15 mouse cellular contexts compared by ENCODE assay signal in the genomic region with DNA sequence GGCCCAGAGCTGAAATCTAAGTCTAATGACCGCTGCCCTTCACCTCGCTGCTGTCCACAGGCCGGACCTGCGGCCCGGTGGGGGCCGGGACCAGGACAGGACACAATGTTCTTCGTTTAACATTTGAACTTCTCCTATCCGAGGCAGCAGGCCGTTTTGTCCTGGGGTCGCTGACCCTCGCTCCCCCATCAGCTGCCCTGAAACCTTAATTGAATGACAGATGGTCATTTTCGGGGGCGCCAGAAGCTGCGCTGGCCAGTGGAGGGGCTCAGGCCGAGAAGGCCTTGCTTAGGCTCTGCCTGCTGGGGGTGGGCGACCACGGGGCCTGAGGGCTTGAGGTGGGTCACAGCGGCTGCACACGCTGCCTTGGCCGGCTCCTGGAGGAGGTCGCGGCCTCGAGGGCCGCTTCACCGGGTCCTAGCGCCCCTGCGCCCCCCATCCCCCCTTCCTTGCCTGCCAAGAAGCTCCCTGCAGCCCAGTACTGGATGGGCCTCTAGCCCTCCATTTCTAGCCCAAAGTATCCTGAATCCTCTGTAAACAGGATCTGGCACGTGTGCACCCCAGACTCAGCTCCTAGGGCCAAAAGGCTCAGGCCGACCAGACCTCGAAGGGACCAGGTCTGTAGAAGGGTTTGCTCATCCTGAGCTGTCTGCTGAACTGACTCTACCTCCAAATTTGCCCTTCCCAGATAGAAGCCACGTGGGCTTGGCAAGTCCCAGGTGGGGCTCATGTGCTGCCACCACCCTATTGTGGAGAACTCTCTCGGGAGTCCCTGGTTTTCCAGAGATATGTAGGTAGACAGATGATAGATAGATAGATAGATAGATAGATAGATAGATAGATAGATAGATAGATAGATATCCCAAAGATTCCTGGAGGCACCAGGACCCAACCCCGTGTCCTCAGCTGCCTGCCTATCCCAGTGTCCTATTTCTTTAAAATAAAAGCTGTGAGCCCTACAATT. TPM values are rescaled to one million over a fixed set of nuclear protein-coding genes. Genes with fewer than 3 reads are reported as not detected.
DNase-seq lines count a peak whose midpoint lies in the region; ATAC-seq and TF ChIP-seq lines count a peak whose summit lies in the region.
"Had no signal": no experiment of that assay in that cellular context is flagged by ENCODE, and none has a peak within 500 bp of the region (broad histone marks: within the 10 kb centered on the region; RNA-seq: fewer than 3 reads in every experiment).

No protein-coding gene starts in this region.

- no peak for TF ChIP-seq POLR2A in ES-Bruce4 (IDR thresholded peaks at IDR 0.05; ENCODE audit: insufficient read depth, low read length)

- no peak for TF ChIP-seq CTCF in ES-Bruce4 (IDR thresholded peaks at IDR 0.05; ENCODE audit: low read depth, low read length)

- DNase-seq in heart, embryonic 10.5 days (ENCODE audit: low spot score): peak; percentile 72
- no peak for DNase-seq in heart, postnatal 4 days
- no peak for DNase-seq in left cerebral cortex, adult 9 months (ENCODE audit: low spot score in 2 of 2)
- no peak for DNase-seq in cerebellum, postnatal 4 days (ENCODE audit: low spot score in 2 of 2)
- DNase-seq: thymus, postnatal 25 days had no signal

- 3% methylated on average over 33 of the region's 33 CpGs for WGBS in heart, embryonic 10.5 days
- WGBS in forebrain, embryonic 13.5 days: 1% methylated on average over 33 of the region's 33 CpGs
- under 1% methylated on average over 33 of the region's 33 CpGs for WGBS in midbrain, embryonic 13.5 days

- no peak overlapping the region for H3K9ac ChIP-seq in ES-Bruce4 (ENCODE audit: low read depth, poor library complexity, severe bottlenecking)
- no peak overlapping the region for H3K9ac ChIP-seq in forebrain, embryonic 13.5 days
- H3K9ac ChIP-seq in midbrain, embryonic 13.5 days (replicated peaks): no peak overlapping the region
- H3K9ac ChIP-seq: embryonic facial prominence, embryonic 12.5 days; liver, embryonic 14.5 days had no signal

- no peak overlapping the region for H3K27ac ChIP-seq in heart, embryonic 10.5 days
- H3K27ac ChIP-seq in ES-Bruce4 (ENCODE audit: insufficient read depth, low read length): no peak overlapping the region
- H3K27ac ChIP-seq in forebrain, embryonic 13.5 days: no peak overlapping the region
- H3K27ac ChIP-seq in midbrain, embryonic 13.5 days: 0 out of 2 replicates have a peak overlapping the region, but pooled peaks have one; percentile 30
- H3K27ac ChIP-seq: embryonic facial prominence, embryonic 12.5 days; liver, embryonic 14.5 days had no signal

- no peak for TF ChIP-seq EP300 in ES-Bruce4 (IDR thresholded peaks at IDR 0.05; ENCODE audit: insufficient read depth, low read depth, low read length)

- ATAC-seq in forebrain, embryonic 13.5 days: peak; percentile 11; the same call in 1 of the 2 replicates
- peak; percentile 56 for ATAC-seq in midbrain, embryonic 13.5 days
- no peak for ATAC-seq in erythroblast, adult 5-6 weeks (replicated peaks; ENCODE audit: low FRiP score, poor library complexity, severe bottlenecking)
- ATAC-seq: intestine, postnatal 0 days had no signal

- no peaks in the 10 kb centered on the region for H3K9me3 ChIP-seq in heart, embryonic 10.5 days
- peaks cover 5% of the 10 kb centered on the region; the same call in 1 of the 2 replicates for H3K9me3 ChIP-seq in ES-Bruce4 (replicated peaks; ENCODE audit: control insufficient read depth, insufficient read depth, low read length, poor library complexity, severe bottlenecking)
- peaks cover 5% of the 10 kb centered on the region; the same call in 1 of the 2 replicates for H3K9me3 ChIP-seq in forebrain, embryonic 13.5 days (replicated peaks)
- no peaks in the 10 kb centered on the region for H3K9me3 ChIP-seq in midbrain, embryonic 13.5 days

- no peaks in the 10 kb centered on the region for H3K36me3 ChIP-seq in heart, embryonic 10.5 days
- H3K36me3 ChIP-seq in ES-Bruce4 (ENCODE audit: control insufficient read depth, insufficient read depth, low read length, poor library complexity, severe bottlenecking): no peaks in the 10 kb centered on the region
- no peaks in the 10 kb centered on the region for H3K36me3 ChIP-seq in forebrain, embryonic 13.5 days (ENCODE audit: poor library complexity, severe bottlenecking)
- H3K36me3 ChIP-seq in midbrain, embryonic 13.5 days: no peaks in the 10 kb centered on the region
- H3K36me3 ChIP-seq: embryonic facial prominence, embryonic 12.5 days had no signal

- H3K4me2 ChIP-seq in forebrain, embryonic 13.5 days: no peak overlapping the region
- H3K4me2 ChIP-seq in midbrain, embryonic 13.5 days (replicated peaks): peak overlapping the region; percentile 7; the same call in 1 of the 2 replicates
- H3K4me2 ChIP-seq: embryonic facial prominence, embryonic 12.5 days had no signal

- peak overlapping the region; percentile 12; the same call in 1 of the 2 replicates for H3K4me3 ChIP-seq in heart, embryonic 10.5 days
- H3K4me3 ChIP-seq in ES-Bruce4 (ENCODE audit: low read depth, low read length): peak overlapping the region; percentile 29; the same call in 1 of the 2 replicates
- no peak overlapping the region for H3K4me3 ChIP-seq in forebrain, embryonic 13.5 days
- H3K4me3 ChIP-seq in midbrain, embryonic 13.5 days (replicated peaks): no peak overlapping the region

- peaks cover 79% of the 10 kb centered on the region for H3K27me3 ChIP-seq in heart, embryonic 10.5 days (ENCODE audit: insufficient read depth, poor library complexity, severe bottlenecking)
- peaks cover 21% of the 10 kb centered on the region for H3K27me3 ChIP-seq in ES-Bruce4 (ENCODE audit: control insufficient read depth, insufficient read depth, low read length, poor library complexity, severe bottlenecking)
- peaks cover 78% of the 10 kb centered on the region for H3K27me3 ChIP-seq in forebrain, embryonic 13.5 days
- H3K27me3 ChIP-seq in midbrain, embryonic 13.5 days: peaks cover 61% of the 10 kb centered on the region

- H3K4me1 ChIP-seq in heart, embryonic 10.5 days: peaks cover 20% of the 10 kb centered on the region
- no peaks in the 10 kb centered on the region for H3K4me1 ChIP-seq in ES-Bruce4 (ENCODE audit: control insufficient read depth, insufficient read depth, low read length)
- H3K4me1 ChIP-seq in forebrain, embryonic 13.5 days: peaks cover 18% of the 10 kb centered on the region
- peaks cover 21% of the 10 kb centered on the region for H3K4me1 ChIP-seq in midbrain, embryonic 13.5 days (replicated peaks)

RNA-seq across cellular contexts. Expression of a gene that starts 14.6 kb away (rescaled TPM):
- 0.10 and 1.9 TPM in 2 replicates for polyA plus RNA-seq in heart, embryonic 10.5 days (2016; fragmentation: Nextera tagmentation; extraction: Ambion mirVana)
- not detected for total RNA-seq in heart, postnatal 4 days (2021)
- 0.44 TPM in 1 of 2 replicates, not detected in the other for polyA plus RNA-seq in ES-Bruce4 (2011; ENCODE audit: insufficient read depth, insufficient read length, low read depth, missing spikeins)
- polyA plus RNA-seq in forebrain, embryonic 13.5 days (2015; fragmentation: Nextera tagmentation; extraction: Ambion mirVana): 1.2 and 2.2 TPM in 2 replicates
- polyA plus RNA-seq in midbrain, embryonic 13.5 days (2015; fragmentation: Nextera tagmentation; extraction: Ambion mirVana): 10.4 and 10.7 TPM in 2 replicates
- total RNA-seq in erythroblast, adult 5-6 weeks (2015; ENCODE audit: low replicate concordance): not detected in 2 replicates
- not detected in 2 replicates for total RNA-seq in erythroblast, adult 5-6 weeks (2017; ENCODE audit: low replicate concordance)
- total RNA-seq: adrenal gland, adult 18-20 months; megakaryocyte, adult 5-6 weeks had no signal
- polyA plus RNA-seq: heart, embryonic 14.5 days had no signal

Comparison
In these comparisons a context has a peak if more than half of its experiments do, and no peak if none do; other contexts are left out.
1. H3K4me3 ChIP-seq: peak in heart, embryonic 10.5 days (single experiment) and ES-Bruce4 (single experiment); none in forebrain, embryonic 13.5 days (single experiment) and midbrain, embryonic 13.5 days (single experiment).